Mouse (Mus musculus): ENCODE data around the gene Chtop.
A peak's percentile ranks its signal among the peaks of the same experiment; 100 is the strongest.

Chtop gene

GRCm38 (mm10) chr3:90508950-90509746 lies at the start of gene Chtop:
Gene Chtop (minus strand): TSS chr3:90509498.
- peak; percentile 99 for DNase-seq (ENCODE audit: low read depth, low spot score)

GRCm38 (mm10) chr3:90555954-90556353 lies 46.7 kb upstream of the Chtop start:
- DNase-seq (ENCODE audit: low read depth, low spot score): no peak

- DNase-seq (ENCODE audit: low read depth, low spot score): no peak
Measured at GRCm38 (mm10) chr3:90552231-90552630, 42.9 kb upstream of the Chtop start.

GRCm38 (mm10) chr3:90550421-90550790 lies 41.1 kb upstream of the Chtop start:
- no peak for DNase-seq (ENCODE audit: low read depth, low spot score)

- DNase-seq (ENCODE audit: low read depth, low spot score): no peak
Measured at GRCm38 (mm10) chr3:90549676-90550420, 40.5 kb upstream of the Chtop start.

- DNase-seq (ENCODE audit: low read depth, low spot score): no peak
Measured at GRCm38 (mm10) chr3:90540904-90541303, 31.6 kb upstream of the Chtop start.

- DNase-seq (ENCODE audit: low read depth, low spot score): no peak
Measured at GRCm38 (mm10) chr3:90537905-90538296, 28.6 kb upstream of the Chtop start.

GRCm38 (mm10) chr3:90537141-90537904 lies 28.0 kb upstream of the Chtop start, which contains the start of gene S100a16:
Gene S100a16 (plus strand): TSS chr3:90537254.
- DNase-seq (ENCODE audit: low read depth, low spot score): peak; percentile 43

- DNase-seq (ENCODE audit: low read depth, low spot score): no peak
Measured at GRCm38 (mm10) chr3:90535446-90535845, 26.1 kb upstream of the Chtop start.

GRCm38 (mm10) chr3:90531713-90532112 lies 22.4 kb upstream of the Chtop start:
- no peak for DNase-seq (ENCODE audit: low read depth, low spot score)

- no peak for DNase-seq (ENCODE audit: low read depth, low spot score)
Measured at GRCm38 (mm10) chr3:90527291-90527873, 18.1 kb upstream of the Chtop start.

- no peak for DNase-seq (ENCODE audit: low read depth, low spot score)
Measured at GRCm38 (mm10) chr3:90526580-90526979, 17.3 kb upstream of the Chtop start, which contains the start of gene S100a14. Gene S100a14 (plus strand): TSS chr3:90526856.

GRCm38 (mm10) chr3:90526076-90526475 lies 16.8 kb upstream of the Chtop start:
- DNase-seq (ENCODE audit: low read depth, low spot score): no peak

GRCm38 (mm10) chr3:90525421-90525820 lies 16.1 kb upstream of the Chtop start:
- DNase-seq (ENCODE audit: low read depth, low spot score): peak; percentile 92

GRCm38 (mm10) chr3:90517711-90518110 lies 8.4 kb upstream of the Chtop start:
- peak; percentile 71 for DNase-seq (ENCODE audit: low read depth, low spot score)

- DNase-seq (ENCODE audit: low read depth, low spot score): no peak
Measured at GRCm38 (mm10) chr3:90515789-90516188, 6.5 kb upstream of the Chtop start.

GRCm38 (mm10) chr3:90515242-90515641 lies 5.9 kb upstream of the Chtop start:
- no peak for DNase-seq (ENCODE audit: low read depth, low spot score)

GRCm38 (mm10) chr3:90514691-90515090 lies 5.4 kb upstream of the Chtop start:
- DNase-seq (ENCODE audit: low read depth, low spot score): peak; percentile 69

GRCm38 (mm10) chr3:90513796-90514590 lies 4.7 kb upstream of the Chtop start, which contains the start of the genes S100a1 and S100a13:
Gene S100a1 (minus strand): TSS chr3:90514392.
Gene S100a13 (plus strand): TSS chr3:90514435.
- peak; percentile 21 for DNase-seq (ENCODE audit: low read depth, low spot score)

- DNase-seq (ENCODE audit: low read depth, low spot score): peak; percentile 41
Measured at GRCm38 (mm10) chr3:90512948-90513642, 3.8 kb upstream of the Chtop start.

Measured in R1 (cell line).